Mouse (Mus musculus): ENCODE data around the gene Gm21818.
"Not testable (repeated sequence)": the region's sequence is repeated elsewhere in the genome, so short reads cannot be mapped to it uniquely, and the experiment has no call there.

Gm21818 gene

DNA sequence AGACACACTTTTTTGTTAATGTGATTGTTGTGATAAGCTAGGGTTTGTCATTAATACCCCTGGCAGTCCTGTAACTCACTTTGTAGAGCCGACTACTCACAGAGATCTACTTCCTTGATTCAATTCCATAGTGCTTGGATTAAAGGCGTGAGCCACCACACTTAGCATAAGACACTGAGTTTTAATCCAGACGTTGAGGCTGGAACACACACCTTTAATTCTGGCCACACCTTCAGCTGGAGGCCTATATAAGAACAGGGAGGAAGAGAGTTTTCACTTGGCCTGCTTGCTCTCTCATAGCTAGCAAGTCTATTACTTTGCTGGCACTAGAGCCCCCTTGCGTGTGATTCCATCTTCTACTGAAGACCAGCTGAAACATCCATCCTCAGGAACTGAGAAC, at the start of gene Gm21818:
Gm21818 (plus strand) TSS at position 301 of the 400 bp plus-strand sequence.
- in situ Hi-C loops (cut with MboI; ENCODE audit: low sequenced_read_pairs) = not testable (repeated sequence)

- in situ Hi-C loops (cut with MboI; ENCODE audit: low sequenced_read_pairs) = not testable (repeated sequence)
Observed at GRCm38 (mm10) chr13:120139946-120140345, 32.3 kb upstream of the Gm21818 start, which contains the start of gene Gm20767. TSS of gene Gm20767 (plus strand) at chr13:120140246.

- in situ Hi-C loops (cut with MboI; ENCODE audit: low sequenced_read_pairs) = not testable (repeated sequence)
Observed at GRCm38 (mm10) chr13:120142348-120142747, 29.9 kb upstream of the Gm21818 start.

DNA sequence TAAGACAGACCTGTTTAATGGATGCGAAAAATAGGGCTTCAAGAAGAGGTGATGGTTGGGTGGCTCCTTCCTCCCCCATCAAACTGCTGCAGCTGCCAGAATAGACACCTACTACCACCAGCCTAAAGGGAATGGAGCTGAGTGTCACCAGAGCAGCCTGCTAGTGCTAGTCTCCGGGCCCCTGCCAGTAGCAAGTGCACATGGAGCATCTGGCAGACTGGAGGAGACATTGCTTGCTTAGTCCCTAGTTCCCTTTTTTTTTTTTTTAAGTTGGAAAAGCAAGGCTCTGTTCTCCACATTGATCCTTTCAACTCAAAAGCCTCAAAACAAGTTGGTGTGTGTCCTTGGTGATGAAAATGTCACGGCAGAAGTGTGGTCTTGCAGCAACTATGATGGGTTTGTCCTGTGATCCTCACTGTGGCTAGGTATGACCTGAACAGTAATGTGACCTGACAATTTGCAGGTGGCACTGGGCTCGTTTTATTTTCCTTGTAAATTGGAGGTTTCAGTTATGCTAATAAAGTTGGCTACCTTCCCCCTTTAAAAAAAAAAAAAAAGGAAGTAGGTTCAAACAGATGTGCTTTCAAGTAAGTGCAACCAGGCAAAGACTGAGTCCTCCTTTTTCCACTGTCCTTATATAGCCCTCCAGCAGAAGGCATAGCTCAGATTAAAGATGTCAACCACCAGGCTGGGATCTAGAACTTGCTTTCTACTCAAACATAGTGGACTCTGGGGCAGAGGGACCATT, 22.4 kb upstream of the Gm21818 start:
- in situ Hi-C loops (cut with MboI; ENCODE audit: low sequenced_read_pairs) = not testable (repeated sequence)

DNA sequence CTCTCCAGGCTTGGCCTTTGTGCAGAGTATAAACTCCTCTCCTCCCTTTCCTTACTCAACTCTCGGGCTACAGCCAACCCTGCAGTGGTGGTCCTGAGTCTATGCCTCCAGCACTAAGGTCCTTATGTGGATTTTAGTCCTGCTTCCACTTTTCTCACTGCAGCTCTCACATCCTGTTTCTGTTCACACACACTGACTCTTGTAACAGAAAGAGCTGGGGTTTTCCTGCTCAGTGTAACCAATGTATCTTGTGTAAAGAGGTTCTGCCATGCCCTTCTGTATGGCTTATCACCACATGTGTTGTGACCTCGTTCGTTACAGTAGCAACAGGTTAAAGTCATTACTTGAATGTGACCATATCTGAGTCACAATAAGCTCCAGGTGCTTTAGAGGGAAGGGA, 21.6 kb upstream of the Gm21818 start:
- in situ Hi-C loops (cut with MboI; ENCODE audit: low sequenced_read_pairs) = not testable (repeated sequence)

GRCm38 (mm10) chr13:120168301-120168700, 3.9 kb upstream of the Gm21818 start:
- in situ Hi-C loops (cut with MboI; ENCODE audit: low sequenced_read_pairs) = not testable (repeated sequence)

DNA sequence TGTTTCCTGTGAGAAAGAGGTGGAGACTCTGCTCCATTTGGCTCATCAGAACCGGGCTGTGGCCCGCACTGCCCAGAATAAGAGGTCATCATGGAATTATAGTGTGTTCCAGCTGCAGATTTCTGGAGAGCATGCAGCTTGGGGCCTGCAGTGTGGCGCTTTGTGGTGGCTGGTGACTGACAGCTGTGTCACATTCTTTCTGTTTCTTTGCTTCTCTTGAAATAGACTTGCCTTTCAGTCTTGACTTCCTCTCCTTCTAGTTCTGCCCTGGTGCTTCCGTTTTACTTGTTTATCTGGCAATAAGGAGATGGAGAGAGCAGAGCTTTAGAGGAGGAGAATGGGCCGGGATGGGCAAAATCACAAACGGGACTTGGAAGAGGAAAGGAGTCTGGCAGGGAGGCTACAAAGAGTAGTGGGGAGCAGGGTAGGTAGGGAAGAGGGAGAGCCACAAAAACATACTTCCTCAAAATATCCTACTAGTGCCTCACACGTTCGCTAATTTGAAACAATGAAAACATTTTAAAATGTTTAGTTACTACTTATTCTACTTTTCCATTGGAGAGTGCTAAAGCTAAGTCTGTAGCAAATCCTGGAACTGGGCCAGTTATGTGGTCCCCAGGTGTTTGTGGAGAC, 24.1 kb downstream of the Gm21818 start:
- in situ Hi-C loops (cut with MboI; ENCODE audit: low sequenced_read_pairs) = not testable (repeated sequence)

DNA sequence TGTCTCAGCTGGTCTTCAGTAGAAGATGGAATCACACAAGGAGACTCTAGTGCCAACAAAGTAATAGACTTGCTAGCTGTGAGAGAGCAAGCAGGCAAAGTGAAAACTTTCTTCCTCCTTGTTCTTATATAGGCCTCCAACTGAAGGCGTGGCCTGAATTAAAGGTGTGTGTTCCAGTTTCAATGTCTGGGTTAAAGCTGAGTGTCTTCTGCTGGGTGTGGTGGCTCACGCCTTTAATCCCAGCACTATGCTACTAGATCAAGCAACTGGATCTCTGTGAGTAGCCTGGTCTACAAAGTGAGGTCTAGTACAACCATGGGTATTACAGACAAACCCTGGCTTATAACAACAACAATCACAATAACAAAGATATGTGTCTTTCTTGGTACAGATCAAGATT, 43.6 kb downstream of the Gm21818 start, which contains the start of gene Gm21762:
Gm21762 (minus strand) TSS at position 101 of the 400 bp plus-strand sequence.
- in situ Hi-C loops (cut with MboI; ENCODE audit: low sequenced_read_pairs) = not testable (repeated sequence)

DNA sequence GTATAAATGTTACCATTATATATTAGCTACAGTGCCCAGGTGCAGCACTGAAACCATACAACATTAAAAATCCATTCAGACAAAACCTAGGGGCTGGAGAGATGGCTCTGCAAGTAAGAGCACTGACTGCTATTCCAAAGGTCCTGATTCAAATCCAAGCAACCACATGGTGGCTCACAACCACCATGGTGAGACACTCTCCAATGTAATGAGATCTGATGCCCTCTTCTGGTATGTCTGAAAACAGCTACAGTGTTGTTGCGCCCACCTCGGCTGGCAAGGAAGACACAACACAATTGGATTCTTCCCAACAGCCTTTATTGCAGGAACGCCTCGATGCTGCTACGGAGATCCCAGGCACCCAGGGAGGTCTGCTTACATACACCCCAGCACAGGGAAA, 48.7 kb downstream of the Gm21818 start:
- in situ Hi-C loops (cut with MboI; ENCODE audit: low sequenced_read_pairs) = not testable (repeated sequence)

GRCm38 (mm10) chr13:120223012-120223659, 50.9 kb downstream of the Gm21818 start:
- in situ Hi-C loops (cut with MboI; ENCODE audit: low sequenced_read_pairs) = not testable (repeated sequence)
